ENCODE assay signal across 8 mouse cellular contexts in the genomic region with DNA sequence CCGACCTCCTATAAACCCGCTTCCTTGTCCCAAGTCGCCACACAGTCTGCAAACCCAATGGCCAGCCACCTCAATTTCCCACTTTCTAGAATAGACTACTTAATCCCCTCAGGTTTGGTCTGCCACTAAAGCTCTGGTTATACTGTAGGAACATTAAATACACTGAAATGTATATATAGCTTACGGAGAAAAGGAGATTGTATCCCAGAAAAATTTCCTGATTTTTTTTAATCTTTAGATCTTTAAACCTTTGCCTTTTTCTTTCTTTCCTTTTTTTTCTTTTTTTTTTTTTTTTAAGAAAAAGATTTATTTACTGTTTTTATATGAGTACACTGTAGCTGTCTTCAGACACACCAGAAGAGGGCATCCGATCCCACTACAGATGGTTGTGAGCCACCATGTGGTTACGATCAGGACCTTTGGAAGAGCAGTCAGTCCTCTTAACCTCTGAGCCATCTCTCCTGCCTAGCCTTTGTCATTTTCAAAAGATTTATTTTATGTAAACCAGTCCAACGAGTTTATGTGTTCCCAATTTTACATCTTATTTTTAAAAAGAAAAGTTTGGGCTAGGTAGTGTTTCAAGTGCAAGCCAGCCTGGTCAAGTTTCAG. TPM values are rescaled to one million over a fixed set of nuclear protein-coding genes. Genes with fewer than 3 reads are reported as not detected.
DNase-seq lines count a peak whose midpoint lies in the region; ATAC-seq and TF ChIP-seq lines count a peak whose summit lies in the region.

No protein-coding gene starts in this region.

- H3K27ac ChIP-seq in kidney, embryonic 16.5 days (ENCODE audit: low read length): peak overlapping the region; percentile 96
- peak overlapping the region; percentile 76 for H3K27ac ChIP-seq in hindbrain, embryonic 16.5 days (ENCODE audit: low read depth, low read length)
- peak overlapping the region; percentile 87 for H3K27ac ChIP-seq in midbrain, postnatal 0 days (ENCODE audit: low read depth, low read length)

- H3K9me3 ChIP-seq in kidney, embryonic 16.5 days (ENCODE audit: low read length): no peaks in the 10 kb centered on the region
- no peaks in the 10 kb centered on the region for H3K9me3 ChIP-seq in hindbrain, embryonic 16.5 days (ENCODE audit: control insufficient read depth, low read length)
- no peaks in the 10 kb centered on the region for H3K9me3 ChIP-seq in midbrain, postnatal 0 days (ENCODE audit: low read length)

- TF ChIP-seq CTCF in brain, embryonic 14.5 days (IDR thresholded peaks at IDR 0.05; ENCODE audit: borderline replicate concordance, extremely low read depth, insufficient read depth, insufficient read length): peak; percentile 14; the same call in 1 of the 2 replicates
- peak; percentile 49 for TF ChIP-seq CTCF in midbrain, postnatal 0 days (IDR thresholded peaks at IDR 0.05)

- no peaks in the 10 kb centered on the region for H3K27me3 ChIP-seq in kidney, embryonic 16.5 days (ENCODE audit: insufficient read depth, low read length)
- H3K27me3 ChIP-seq in hindbrain, embryonic 16.5 days (replicated peaks; ENCODE audit: control insufficient read depth, insufficient read depth, low read length): no peaks in the 10 kb centered on the region
- no peaks in the 10 kb centered on the region for H3K27me3 ChIP-seq in midbrain, postnatal 0 days (ENCODE audit: insufficient read depth, low read length)

- no peak for ATAC-seq in kidney, embryonic 16.5 days (ENCODE audit: low FRiP score, low TSS enrichment)
- no peak for ATAC-seq in hindbrain, embryonic 16.5 days
- ATAC-seq in midbrain, postnatal 0 days (ENCODE audit: low FRiP score): no peak

- no peak for TF ChIP-seq POLR2A in brain, embryonic 14.5 days (IDR thresholded peaks at IDR 0.05; ENCODE audit: borderline replicate concordance, extremely low read depth, insufficient read depth, insufficient read length, poor library complexity, severe bottlenecking)

- H3K36me3 ChIP-seq in kidney, embryonic 16.5 days (ENCODE audit: insufficient read depth, low read length): peaks cover 8% of the 10 kb centered on the region; the same call in 1 of the 2 replicates
- no peaks in the 10 kb centered on the region for H3K36me3 ChIP-seq in hindbrain, embryonic 16.5 days (ENCODE audit: control insufficient read depth, insufficient read depth, low read length)
- no peaks in the 10 kb centered on the region for H3K36me3 ChIP-seq in midbrain, postnatal 0 days (ENCODE audit: insufficient read depth, low read length)

- H3K4me1 ChIP-seq in kidney, embryonic 16.5 days (ENCODE audit: insufficient read depth, low read length): peaks cover 34% of the 10 kb centered on the region
- H3K4me1 ChIP-seq in hindbrain, embryonic 16.5 days (ENCODE audit: control insufficient read depth, insufficient read depth, low read depth, low read length): peaks cover 25% of the 10 kb centered on the region
- H3K4me1 ChIP-seq in midbrain, postnatal 0 days (ENCODE audit: insufficient read depth, low read length): no peaks in the 10 kb centered on the region

- H3K9ac ChIP-seq in kidney, embryonic 16.5 days (replicated peaks; ENCODE audit: low read length): peak overlapping the region; percentile 69
- peak overlapping the region; percentile 54 for H3K9ac ChIP-seq in hindbrain, embryonic 16.5 days (ENCODE audit: low read depth, low read length)
- peak overlapping the region; percentile 57; the same call in 1 of the 2 replicates for H3K9ac ChIP-seq in midbrain, postnatal 0 days (replicated peaks; ENCODE audit: low read length, poor library complexity, severe bottlenecking)

- 20% methylated on average over 7 of the region's 7 CpGs for WGBS in kidney, embryonic 16.5 days
- WGBS in hindbrain, embryonic 16.5 days: 37% methylated on average over 7 of the region's 7 CpGs
- WGBS in midbrain, postnatal 0 days: 39% methylated on average over 7 of the region's 7 CpGs

- DNase-seq in kidney, adult 8-10 months: no peak
- DNase-seq in brain, embryonic 14.5 days (ENCODE audit: low read depth): peak; percentile 15
- DNase-seq in midbrain, postnatal 0 days (ENCODE audit: low spot score): no peak
- DNase-seq in right cerebral cortex, postnatal 14 days: no peak
- DNase-seq in cerebellum, adult 9-10 months: no peak
- DNase-seq in urinary bladder, postnatal 4 days (ENCODE audit: low spot score in 2 of 2): no peak

- H3K4me3 ChIP-seq in kidney, embryonic 16.5 days (ENCODE audit: low read length): peak overlapping the region; percentile 47
- H3K4me3 ChIP-seq in hindbrain, embryonic 16.5 days (ENCODE audit: low read length): peak overlapping the region; percentile 30
- H3K4me3 ChIP-seq in midbrain, postnatal 0 days (ENCODE audit: low read depth, low read length): peak overlapping the region; percentile 32

- H3K4me2 ChIP-seq in kidney, embryonic 16.5 days (replicated peaks; ENCODE audit: low read depth, low read length): peak overlapping the region; percentile 79
- peak overlapping the region; percentile 72 for H3K4me2 ChIP-seq in hindbrain, embryonic 16.5 days (ENCODE audit: low read length)
- H3K4me2 ChIP-seq in midbrain, postnatal 0 days (ENCODE audit: low read depth, low read length, poor library complexity, severe bottlenecking): peak overlapping the region; percentile 59

RNA-seq across cellular contexts. Expression of gene Hnrnpc, which starts 1.0 kb away (rescaled TPM):
- polyA plus RNA-seq in kidney, embryonic 16.5 days (2015; fragmentation: Nextera tagmentation; extraction: Ambion mirVana): 659 and 687 TPM in 2 replicates
- polyA plus RNA-seq in brain, embryonic 14.5 days (2012; rRNA removed): 405 and 455 TPM in 2 replicates
- 414 and 445 TPM in 2 replicates for polyA plus RNA-seq in hindbrain, embryonic 16.5 days (2015; fragmentation: Nextera tagmentation; extraction: Ambion mirVana)
- 57.6 and 69.2 TPM in 2 replicates for total RNA-seq in midbrain, postnatal 0 days (2014; rRNA removed)
- 242 and 258 TPM in 2 replicates for polyA plus RNA-seq in midbrain, postnatal 0 days (2015; fragmentation: Nextera tagmentation; extraction: Ambion mirVana)

RNA-seq across cellular contexts. Expression of gene Rpgrip1, which starts 5.7 kb away (rescaled TPM):
- 67.4 and 74.1 TPM in 2 replicates for polyA plus RNA-seq in kidney, embryonic 16.5 days (2015; fragmentation: Nextera tagmentation; extraction: Ambion mirVana)
- polyA plus RNA-seq in brain, embryonic 14.5 days (2012; rRNA removed): 2.0 and 2.3 TPM in 2 replicates
- 36.2 and 45.4 TPM in 2 replicates for polyA plus RNA-seq in hindbrain, embryonic 16.5 days (2015; fragmentation: Nextera tagmentation; extraction: Ambion mirVana)
- 5.5 and 6.4 TPM in 2 replicates for total RNA-seq in midbrain, postnatal 0 days (2014; rRNA removed)
- 55.9 and 59.8 TPM in 2 replicates for polyA plus RNA-seq in midbrain, postnatal 0 days (2015; fragmentation: Nextera tagmentation; extraction: Ambion mirVana)

Comparison
In these comparisons a context has a peak if more than half of its experiments do, and no peak if none do; other contexts are left out.
1. RNA of gene Rpgrip1, which starts 5.7 kb away (polyA plus RNA-seq): 67.4 to 74.1 TPM in kidney, embryonic 16.5 days, 55.9 to 59.8 TPM in midbrain, postnatal 0 days and 36.2 to 45.4 TPM in hindbrain, embryonic 16.5 days; 2.0 to 2.3 TPM in brain, embryonic 14.5 days; every median in the first group is over 10 times any median in the second.
2. Peak in every context shown above with its lines, with median percentiles within 50 percentile points of each other: H3K27ac ChIP-seq, H3K4me2 ChIP-seq, H3K4me3 ChIP-seq and H3K9ac ChIP-seq.